Mouse (Mus musculus) intestine, embryonic 14.5 days (tissue): ENCODE measurements around the gene Rimkla. TPM values are rescaled to one million over a fixed set of nuclear protein-coding genes. Genes with fewer than 3 reads are reported as not detected.

ENCODE experiments used
- ATAC-seq: fragments of 200-750 bp; cut with Nextera tagmentation; replicated peaks from 2 replicates; pipeline ENCODE4 v1.8.0; 2017; ENCODE audit warnings: low read depth, moderate number of reproducible peaks, moderate TSS enrichment, moderate library complexity; ENCODE audit not compliant: low FRiP score, low TSS enrichment
- DNase-seq: peaks from one replicate; pipeline ENCODE4 v3.0.0-alpha.2; 2018; ENCODE audit warnings: low spot score
- H3K27ac ChIP-seq: fragments of 300-500 bp; sonication (generic); 2 replicates; pipeline ENCODE4 v1.5.1; 2014; ENCODE audit warnings: low read depth, mild to moderate bottlenecking, control low read depth
- H3K27me3 ChIP-seq: fragments of 300-500 bp; sonication (generic); replicated peaks from 2 replicates; pipeline ENCODE4 v1.6.1; 2014; ENCODE audit warnings: low read length, control low read depth; ENCODE audit not compliant: control insufficient read depth, insufficient read depth
- H3K36me3 ChIP-seq: fragments of 300-500 bp; sonication (generic); 2 replicates; pipeline ENCODE4 v1.6.1; 2014; ENCODE audit warnings: low read length, control low read depth; ENCODE audit not compliant: control insufficient read depth, insufficient read depth
- H3K4me1 ChIP-seq: fragments of 300-500 bp; sonication (generic); replicated peaks from 2 replicates; pipeline ENCODE4 v1.6.1; 2014; ENCODE audit warnings: low read length, control low read depth, mixed read lengths; ENCODE audit not compliant: control insufficient read depth, insufficient read depth
- H3K4me2 ChIP-seq: fragments of 300-500 bp; sonication (generic); 2 replicates; pipeline ENCODE4 v1.6.1; 2014; ENCODE audit warnings: low read length
- H3K4me3 ChIP-seq: fragments of 300-500 bp; sonication (generic); 2 replicates; pipeline ENCODE4 v1.5.1; 2014; ENCODE audit warnings: low read depth, low read length, control low read depth, mixed read lengths
- H3K9ac ChIP-seq: fragments of 300-500 bp; sonication (generic); 2 replicates; pipeline ENCODE4 v1.6.1; 2014; ENCODE audit warnings: mild to moderate bottlenecking, low read length
- H3K9me3 ChIP-seq: fragments of 300-500 bp; sonication (generic); 2 replicates; pipeline ENCODE4 v1.6.1; 2016; ENCODE audit warnings: low read length, control low read depth; ENCODE audit not compliant: control insufficient read depth
- WGBS: fragments of 180-500 bp; shearing (Covaris S2); extraction: QIAGEN DNeasy Blood & Tissue Kit; methylation state at CpG from one replicate; pipeline ENCODE4 v1.1.7; 2014; 5-methylcytosine and 5-hydroxymethylcytosine counted together
- polyA plus RNA-seq: library from polyadenylated mRNA; unstranded; fragments of >200 nt; fragmentation: Nextera tagmentation; extraction: Ambion mirVana; gene quantifications from 2 replicates; pipeline ENCODE4 v1.2.1, GENCODE M21; 2014

The Rimkla gene
- polyA plus RNA-seq, 1 experiment from 2014 or later, result 1.0 TPM

- peaks cover 8% of the 10 kb centered on the region for H3K4me1 ChIP-seq
- ATAC-seq, result no peak
- no peaks in the 10 kb centered on the region for H3K9me3 ChIP-seq
- no peaks in the 10 kb centered on the region for H3K36me3 ChIP-seq
- 25% methylated on average over 3 of the region's 3 CpGs for WGBS
- peak overlapping the region; percentile 62 for H3K9ac ChIP-seq
- H3K27me3 ChIP-seq, result no peaks in the 10 kb centered on the region
- H3K4me3 ChIP-seq, result peak overlapping the region; percentile 63
- peak overlapping the region; percentile 68 for H3K4me2 ChIP-seq
- no peak overlapping the region for H3K27ac ChIP-seq
- DNase-seq, result no peak
Measured at GRCm38 (mm10) chr4:119421191-119421590, 71.2 kb downstream of the Rimkla start.

DNA sequence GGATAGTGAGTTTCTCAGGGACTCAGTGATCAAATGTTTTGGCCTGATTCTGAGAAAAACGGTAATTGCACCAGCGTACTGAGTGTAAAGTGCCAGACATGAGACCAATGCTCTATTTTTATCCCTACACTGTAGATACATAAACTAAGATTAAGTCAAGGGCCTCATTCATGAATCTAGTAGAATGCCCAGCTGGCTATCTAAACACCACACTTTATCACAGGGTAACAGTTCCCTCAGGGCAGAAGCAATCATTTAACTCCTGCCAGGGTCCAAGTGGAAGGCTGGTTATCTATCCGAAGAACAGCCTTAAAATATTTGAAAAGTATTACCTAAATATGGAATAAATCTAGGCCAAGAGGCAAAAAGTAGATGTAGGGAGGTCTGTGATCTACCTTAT lies 74.5 kb downstream of the Rimkla start:
- peaks cover 5% of the 10 kb centered on the region for H3K4me1 ChIP-seq
- no peak overlapping the region for H3K27ac ChIP-seq
- H3K36me3 ChIP-seq, result no peaks in the 10 kb centered on the region
- 89% methylated on average over 3 of the region's 3 CpGs for whole genome bisulfite sequencing
- no peak for ATAC-seq
- no peak overlapping the region for H3K4me2 ChIP-seq
- DNase-seq, result no peak
- no peaks in the 10 kb centered on the region for H3K27me3 ChIP-seq
- H3K9me3 ChIP-seq, result no peaks in the 10 kb centered on the region
- no peak overlapping the region for H3K4me3 ChIP-seq
- no peak overlapping the region for H3K9ac ChIP-seq

DNA sequence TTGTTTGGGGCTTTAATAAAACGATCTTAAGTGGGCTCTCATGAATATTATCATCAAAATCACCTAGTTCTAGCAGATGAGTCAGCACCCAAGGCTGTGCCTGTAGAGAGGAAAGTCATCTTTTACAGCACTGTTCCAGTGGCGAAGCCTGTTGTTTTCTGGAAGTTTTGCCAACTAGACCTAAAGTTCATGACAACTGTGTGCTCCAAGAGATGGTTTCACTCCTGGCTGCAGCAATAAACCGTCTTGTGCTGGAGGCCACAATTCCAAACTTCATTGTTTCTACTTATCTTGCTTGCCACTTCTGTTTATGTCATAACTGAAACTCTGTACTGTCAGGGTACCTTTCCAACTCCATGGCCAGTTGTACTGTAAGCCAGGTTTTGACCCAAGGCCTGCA lies 75.2 kb downstream of the Rimkla start:
- no peaks in the 10 kb centered on the region for H3K9me3 ChIP-seq
- no peak overlapping the region for H3K9ac ChIP-seq
- ATAC-seq (no peak), DNase-seq (no peak)
- H3K27ac ChIP-seq, result no peak overlapping the region
- H3K4me2 ChIP-seq, result no peak overlapping the region
- peaks cover 5% of the 10 kb centered on the region for H3K4me1 ChIP-seq
- WGBS, result 84% methylated on average over 3 of the region's 3 CpGs
- no peaks in the 10 kb centered on the region for H3K36me3 ChIP-seq
- no peaks in the 10 kb centered on the region for H3K27me3 ChIP-seq
- H3K4me3 ChIP-seq, result no peak overlapping the region

Other genes with a start within 250 kb of the Rimkla start
- not detected in 2 replicates for gene Cldn19, start 237.2 kb downstream of the Rimkla start, polyA plus RNA-seq
- 678 and 713 TPM in 2 replicates for gene Ybx1, start 198.0 kb downstream of the Rimkla start, polyA plus RNA-seq
- gene Ppih, start 172.1 kb downstream of the Rimkla start, polyA plus RNA-seq, result 106 and 110 TPM in 2 replicates
- 4.1 and 5.1 TPM in 2 replicates for gene Ccdc30, start 77.1 kb downstream of the Rimkla start, polyA plus RNA-seq
- 36.5 and 39.8 TPM in 2 replicates for gene Ppcs, start 70.2 kb downstream of the Rimkla start, polyA plus RNA-seq
- 0.12 and 0.28 TPM in 2 replicates for gene Zmynd12, start 69.8 kb downstream of the Rimkla start, polyA plus RNA-seq
- gene Foxj3, start 44.4 kb upstream of the Rimkla start, polyA plus RNA-seq, result 21.2 and 23.8 TPM in 2 replicates
- gene Frg2f1, start 46.9 kb upstream of the Rimkla start, polyA plus RNA-seq, result 4.4 and 6.1 TPM in 2 replicates
- gene Guca2a, start 145.1 kb upstream of the Rimkla start, polyA plus RNA-seq, result 50.8 and 60.3 TPM in 2 replicates
- 5.1 and 8.7 TPM in 2 replicates for gene Guca2b, start 166.3 kb upstream of the Rimkla start, polyA plus RNA-seq
- gene Hivep3, start 241.2 kb upstream of the Rimkla start, polyA plus RNA-seq, result 5.6 and 6.2 TPM in 2 replicates